Mouse (Mus musculus) granulocyte monocyte progenitor cell, adult 5-6 weeks (primary cell): ENCODE measurements around the gene Kcnh1. TPM values are rescaled to one million over a fixed set of nuclear protein-coding genes. Genes with fewer than 3 reads are reported as not detected.

Source experiments
- ATAC-seq: replicated peaks from 2 replicates; pipeline ENCODE4 v1.8.0; 2016; ENCODE audit warnings: mild to moderate bottlenecking, moderate TSS enrichment, inconsistent platforms; ENCODE audit not compliant: poor library complexity, severe bottlenecking
- total RNA-seq, 2 experiments: library from RNA; stranded (forward) in 1 of 2; stranded (reverse) in 1 of 2; fragments of 200-712, 200-1000 nt in 1 of 2; fragments of >200 nt in 1 of 2; fragmentation: Nextera tagmentation in 1 of 2; gene quantifications; 2 replicates each; pipeline ENCODE4 v1.2.3; 2014 to 2017

The Kcnh1 gene
- total RNA-seq, 2 experiments from 2014 or later = not detected

GRCm38 (mm10) chr1:192265704-192266103 is 75.1 kb downstream of the Kcnh1 start:
- ATAC-seq = no peak

DNA sequence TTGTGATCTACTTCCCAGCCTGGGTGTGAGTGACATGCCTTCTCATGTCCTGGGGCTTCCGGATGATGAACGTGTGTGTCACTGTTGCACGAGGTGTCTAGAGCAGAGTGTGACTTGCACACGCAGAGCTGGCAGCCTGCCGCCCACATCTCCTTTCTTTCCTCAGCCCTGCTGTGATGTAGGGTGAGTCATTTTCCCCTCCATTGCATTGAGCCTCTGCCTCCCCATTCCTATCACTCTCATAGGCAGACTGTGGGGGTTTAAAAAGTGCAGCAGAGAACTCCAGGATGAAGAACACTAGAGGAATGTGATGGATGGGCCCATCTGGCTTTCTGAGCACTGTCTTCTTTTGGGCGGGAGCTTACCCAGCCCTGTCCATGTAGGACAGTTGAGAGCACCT is 76.4 kb downstream of the Kcnh1 start:
- no peak for ATAC-seq

- no peak for ATAC-seq
Observed at GRCm38 (mm10) chr1:192268878-192269277, 78.3 kb downstream of the Kcnh1 start.

DNA sequence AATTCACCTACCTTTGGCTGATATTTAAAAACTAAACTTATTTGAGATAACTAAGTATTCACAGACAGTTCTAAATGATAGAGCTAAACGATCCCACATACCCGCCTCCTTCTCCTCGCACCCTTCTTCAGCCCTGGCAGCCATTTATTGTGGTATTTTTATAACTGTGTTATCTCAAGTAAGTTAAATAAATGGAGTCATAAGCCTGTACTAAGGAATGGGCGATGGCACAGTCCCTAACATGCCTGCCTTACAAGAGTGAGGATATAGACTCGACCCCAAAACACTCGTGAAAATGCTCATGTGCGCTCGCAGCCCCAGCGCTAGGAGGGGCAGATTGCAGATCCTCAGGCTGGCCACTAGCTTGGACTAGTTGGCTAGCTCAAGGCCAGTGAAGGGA is 79.3 kb downstream of the Kcnh1 start:
- no peak for ATAC-seq

- no peak for ATAC-seq
Observed at GRCm38 (mm10) chr1:192277801-192278385, 87.3 kb downstream of the Kcnh1 start.

DNA sequence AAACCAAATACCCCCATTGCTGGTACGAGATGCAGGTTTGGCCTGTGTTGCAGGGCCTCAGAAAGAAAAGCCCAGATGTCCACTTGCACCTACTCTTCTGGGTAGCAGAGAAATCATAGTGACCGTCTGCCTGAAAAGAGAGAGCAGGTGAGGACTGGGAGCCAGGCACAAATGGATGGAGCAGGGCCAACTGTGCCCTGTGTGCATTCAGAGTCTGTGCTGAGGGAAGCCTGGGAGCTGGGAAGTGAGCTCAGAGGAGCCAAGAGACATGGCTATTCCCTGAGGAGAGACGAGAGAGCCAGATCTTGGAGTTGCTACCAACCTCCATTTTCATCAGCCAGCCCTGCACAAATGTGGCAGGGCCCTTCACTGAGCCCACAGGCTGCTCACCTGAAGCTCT is 93.8 kb downstream of the Kcnh1 start:
- no peak for ATAC-seq

GRCm38 (mm10) chr1:192284950-192285349 is 94.4 kb downstream of the Kcnh1 start:
- ATAC-seq = no peak

GRCm38 (mm10) chr1:192288456-192288855 is 97.9 kb downstream of the Kcnh1 start:
- no peak for ATAC-seq

DNA sequence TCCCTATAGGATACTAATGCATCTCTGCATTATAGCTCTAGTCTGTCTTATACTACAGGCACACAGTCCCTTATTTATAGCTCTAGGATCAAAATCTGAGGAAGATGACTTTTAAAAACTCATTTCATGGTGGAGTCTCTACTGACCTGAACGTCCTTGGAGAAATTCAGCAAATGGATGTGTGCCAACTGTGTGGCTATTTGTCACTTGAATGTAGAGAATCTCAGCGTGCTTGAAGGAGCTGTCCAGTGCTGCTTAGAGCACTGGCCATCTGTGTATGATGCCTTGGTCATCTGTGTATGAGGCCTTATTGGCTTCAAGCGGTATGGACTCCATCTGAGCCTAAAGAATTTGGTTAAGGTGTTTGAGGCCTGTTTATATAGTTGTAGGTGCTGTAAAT is 100.7 kb downstream of the Kcnh1 start:
- no peak for ATAC-seq

GRCm38 (mm10) chr1:192293391-192293790 is 102.8 kb downstream of the Kcnh1 start:
- ATAC-seq = no peak

GRCm38 (mm10) chr1:192293921-192294320 is 103.3 kb downstream of the Kcnh1 start:
- ATAC-seq = no peak

GRCm38 (mm10) chr1:192295243-192295860 is 104.8 kb downstream of the Kcnh1 start:
- ATAC-seq = no peak

DNA sequence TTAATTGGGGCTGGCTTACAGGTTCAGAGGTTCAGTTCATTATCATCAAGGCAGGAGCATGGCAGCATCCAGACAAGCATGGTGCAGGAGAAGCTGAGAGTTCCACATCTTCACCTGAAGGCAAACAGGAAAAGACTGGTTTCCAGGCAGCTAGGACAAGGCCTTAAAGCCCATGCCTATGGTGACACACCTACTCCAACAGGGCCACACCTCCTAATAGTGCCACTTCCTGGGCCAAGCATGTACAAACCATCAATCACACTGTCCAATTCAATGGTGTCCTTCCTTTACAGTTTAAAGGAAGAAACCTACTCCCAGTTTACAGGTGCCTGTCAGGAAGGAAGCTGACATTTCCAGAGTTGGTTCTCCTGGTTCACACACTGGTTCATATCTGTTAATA is 105.3 kb downstream of the Kcnh1 start:
- ATAC-seq = no peak

DNA sequence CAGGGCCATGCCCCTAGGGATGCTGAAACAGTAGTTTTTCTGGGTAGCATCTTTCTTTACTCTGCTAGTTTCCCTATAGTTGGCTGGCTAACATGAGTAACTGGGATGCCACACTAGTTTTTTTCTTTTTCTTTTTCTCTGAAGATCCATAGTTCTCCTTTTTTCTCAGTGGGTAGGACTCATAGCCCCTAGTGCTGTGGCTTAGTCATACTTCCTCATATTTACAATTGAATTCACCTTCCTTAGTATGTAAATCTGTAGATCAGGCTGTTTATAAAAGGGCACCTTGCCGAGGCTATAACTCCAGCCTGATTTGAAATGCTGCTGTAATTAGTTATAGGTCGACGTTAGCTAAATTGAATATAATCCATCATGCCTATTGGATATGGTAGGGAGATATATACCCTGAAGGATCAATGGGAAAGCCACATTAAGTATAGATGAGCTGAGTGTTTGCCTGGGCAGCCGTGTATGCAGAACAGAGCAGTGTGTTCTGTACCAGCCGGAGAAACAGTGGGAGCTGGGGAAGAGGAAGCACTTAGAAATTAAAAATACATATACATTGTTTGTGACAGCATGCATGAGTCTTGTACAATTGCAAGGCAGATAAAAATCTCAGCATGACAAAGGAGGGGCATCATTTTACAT is 107.0 kb downstream of the Kcnh1 start:
- ATAC-seq = peak; percentile 40

DNA sequence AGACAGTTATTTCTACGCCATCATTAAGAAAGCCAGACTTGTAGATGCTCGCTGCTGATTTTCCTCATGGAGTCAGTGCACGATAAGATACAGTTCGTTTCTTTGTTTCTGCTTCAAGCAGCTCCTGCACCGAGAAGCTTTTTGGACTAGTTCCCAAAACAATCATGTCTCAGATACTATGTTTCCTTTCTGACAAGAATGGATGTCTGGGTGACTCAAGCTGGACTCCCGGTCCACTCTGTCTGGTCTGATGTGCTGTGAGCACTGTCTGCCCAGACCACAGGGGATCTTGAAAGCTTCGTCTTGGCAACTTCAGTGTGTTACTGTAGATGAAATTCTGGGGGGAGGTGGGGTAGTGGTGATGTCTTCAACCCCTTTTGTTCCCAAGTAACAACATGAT is 109.8 kb downstream of the Kcnh1 start:
- ATAC-seq = no peak

DNA sequence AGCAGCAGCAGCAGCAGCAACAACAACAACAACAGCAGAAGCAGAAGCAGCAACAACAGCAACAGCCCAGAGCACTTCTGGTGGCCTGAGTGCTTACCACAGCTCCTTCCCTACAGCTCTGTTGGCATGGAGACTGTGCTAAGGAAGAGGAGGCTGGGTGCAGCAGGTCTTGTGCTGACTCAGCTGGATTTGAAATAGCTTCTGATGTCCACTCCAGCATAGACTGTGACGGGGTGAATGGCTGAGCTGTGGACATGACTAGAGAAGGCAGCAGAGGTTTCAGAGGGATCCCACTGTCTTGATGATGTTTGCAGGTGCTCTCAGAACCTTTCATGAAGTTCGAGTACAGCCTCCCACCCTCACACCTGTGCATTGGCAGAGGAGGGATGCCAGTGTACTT is 113.0 kb downstream of the Kcnh1 start:
- no peak for ATAC-seq

- ATAC-seq = no peak
Observed at GRCm38 (mm10) chr1:192305155-192305554, 114.6 kb downstream of the Kcnh1 start.

GRCm38 (mm10) chr1:192307055-192307454 is 116.5 kb downstream of the Kcnh1 start:
- no peak for ATAC-seq

GRCm38 (mm10) chr1:192311298-192311697 is 120.7 kb downstream of the Kcnh1 start:
- ATAC-seq = no peak

DNA sequence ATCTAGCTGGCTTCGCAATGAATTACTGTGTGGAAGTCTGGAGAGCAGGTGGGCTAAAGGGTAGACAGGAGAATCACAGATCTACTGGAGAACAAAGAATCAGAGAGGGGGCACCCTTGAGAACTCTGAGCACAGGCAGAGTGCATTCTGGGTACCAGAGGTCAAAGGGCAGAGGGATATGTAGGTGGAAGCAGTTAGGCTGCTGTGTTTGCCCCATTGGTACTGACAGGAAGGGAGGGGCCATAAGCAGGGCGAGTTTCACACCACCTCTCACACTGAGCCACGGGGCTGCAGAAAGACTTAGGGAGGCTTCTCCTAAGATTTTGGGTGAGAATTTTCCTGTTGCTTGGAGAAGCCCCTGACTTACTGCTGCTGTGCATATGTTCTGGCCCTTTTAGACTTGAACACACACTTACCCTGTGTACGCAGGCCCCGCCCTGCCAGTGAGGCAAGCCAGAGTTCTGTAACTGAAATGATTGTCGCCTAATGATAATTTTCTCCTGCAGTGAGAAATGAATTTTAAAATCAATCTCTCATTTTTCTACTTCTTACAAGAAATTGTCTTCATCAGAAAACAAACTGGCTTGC is 121.4 kb downstream of the Kcnh1 start:
- no peak for ATAC-seq

- no peak for ATAC-seq
Observed at GRCm38 (mm10) chr1:192312446-192312845, 121.9 kb downstream of the Kcnh1 start.

DNA sequence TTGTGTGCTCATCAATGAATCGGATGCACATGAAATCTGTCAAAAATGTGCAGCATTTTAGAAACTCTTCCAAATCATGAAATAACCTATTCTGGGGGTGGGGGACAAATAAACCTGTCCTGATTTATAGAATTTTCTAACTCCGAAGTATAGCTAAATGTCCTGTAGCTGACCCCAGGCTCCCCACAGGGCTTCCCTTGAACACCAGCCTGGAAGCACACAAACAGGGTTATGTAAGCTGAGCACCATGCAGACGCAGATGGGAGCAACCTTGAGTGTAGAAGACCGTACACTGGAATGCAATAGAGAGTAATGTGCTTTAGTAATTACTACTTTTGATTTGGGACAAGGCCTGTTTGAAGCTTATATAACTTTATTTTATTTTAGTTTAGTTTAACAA is 122.4 kb downstream of the Kcnh1 start:
- ATAC-seq = no peak
